In the genomic region with DNA sequence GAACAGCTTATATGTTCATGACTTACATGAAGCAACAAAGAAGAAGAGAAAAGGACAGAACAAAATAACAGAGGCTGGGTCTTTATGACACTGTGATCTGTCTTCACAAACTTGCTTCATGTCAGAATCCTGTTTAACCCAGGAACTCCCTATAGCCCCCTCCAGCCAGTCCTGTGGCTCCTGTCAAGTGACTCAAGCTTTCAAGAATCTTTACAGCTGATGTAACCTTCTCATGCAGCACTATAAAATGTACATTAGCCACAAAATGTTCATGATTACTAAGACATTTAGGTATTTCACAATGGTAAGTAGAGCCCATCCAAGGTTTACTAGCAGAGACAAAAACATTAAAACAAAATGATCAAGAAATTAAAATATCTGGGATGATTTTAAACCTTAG, we compare ENCODE assay signal across 20 mouse cellular contexts. TPM values are rescaled to one million over a fixed set of nuclear protein-coding genes. Genes with fewer than 3 reads are reported as not detected.
DNase-seq lines count a peak whose midpoint lies in the region; ATAC-seq and TF ChIP-seq lines count a peak whose summit lies in the region.
"Had no signal": no experiment of that assay in that cellular context is flagged by ENCODE, and none has a peak within 500 bp of the region (broad histone marks: within the 10 kb centered on the region; RNA-seq: fewer than 3 reads in every experiment).

No protein-coding gene starts in this region.

- H3K4me1 ChIP-seq in liver, embryonic 15.5 days (replicated peaks), result peaks cover 25% of the 10 kb centered on the region
- H3K4me1 ChIP-seq in liver, embryonic 11.5 days (replicated peaks; ENCODE audit: control insufficient read depth, insufficient read depth, low read length), result peaks cover 18% of the 10 kb centered on the region
- H3K4me1 ChIP-seq in intestine, postnatal 0 days (replicated peaks; ENCODE audit: control insufficient read depth, insufficient read depth, low read length), result peaks cover 4% of the 10 kb centered on the region
- H3K4me1 ChIP-seq: intestine, embryonic 15.5 days had no signal

- no peak overlapping the region for H3K4me2 ChIP-seq in liver, embryonic 15.5 days
- no peak overlapping the region for H3K4me2 ChIP-seq in liver, embryonic 11.5 days
- H3K4me2 ChIP-seq in intestine, postnatal 0 days (replicated peaks; ENCODE audit: low read depth), result no peak overlapping the region

- no peak for TF ChIP-seq CTCF in gastrocnemius, adult 2 months (IDR thresholded peaks at IDR 0.05)
- no peak for TF ChIP-seq CTCF in intestine, postnatal 0 days (IDR thresholded peaks at IDR 0.05; ENCODE audit: low read depth)

- no peak for ATAC-seq in liver, embryonic 15.5 days (ENCODE audit: insufficient read depth)
- no peak for ATAC-seq in liver, embryonic 11.5 days (replicated peaks; ENCODE audit: low FRiP score)
- ATAC-seq in intestine, postnatal 0 days, result no peak
- ATAC-seq: forebrain, embryonic 16.5 days; intestine, embryonic 15.5 days had no signal

- H3K9me3 ChIP-seq in liver, embryonic 15.5 days (replicated peaks), result no peaks in the 10 kb centered on the region
- no peaks in the 10 kb centered on the region for H3K9me3 ChIP-seq in liver, embryonic 11.5 days (ENCODE audit: control insufficient read depth, low read length)
- no peaks in the 10 kb centered on the region for H3K9me3 ChIP-seq in intestine, postnatal 0 days (ENCODE audit: control insufficient read depth)
- H3K9me3 ChIP-seq: embryonic facial prominence, embryonic 15.5 days; hindbrain, embryonic 12.5 days; intestine, embryonic 15.5 days had no signal

- no peaks in the 10 kb centered on the region for H3K36me3 ChIP-seq in liver, embryonic 15.5 days (replicated peaks)
- H3K36me3 ChIP-seq in liver, embryonic 11.5 days (ENCODE audit: control insufficient read depth, insufficient read depth, low read length), result no peaks in the 10 kb centered on the region
- no peaks in the 10 kb centered on the region for H3K36me3 ChIP-seq in macrophage (ENCODE audit: inconsistent target)
- no peaks in the 10 kb centered on the region for H3K36me3 ChIP-seq in intestine, postnatal 0 days (ENCODE audit: control insufficient read depth, insufficient read depth)
- H3K36me3 ChIP-seq: embryonic facial prominence, embryonic 15.5 days; hindbrain, embryonic 12.5 days; intestine, embryonic 15.5 days had no signal

- H3K9ac ChIP-seq in liver, embryonic 15.5 days, result no peak overlapping the region
- no peak overlapping the region for H3K9ac ChIP-seq in liver, embryonic 11.5 days (ENCODE audit: low read depth, low read length)
- no peak overlapping the region for H3K9ac ChIP-seq in intestine, postnatal 0 days (ENCODE audit: low read depth, low read length)
- H3K9ac ChIP-seq: embryonic facial prominence, embryonic 15.5 days; hindbrain, embryonic 12.5 days; intestine, embryonic 15.5 days had no signal

- no peak overlapping the region; the same call in 1 of the 2 replicates for H3K4me3 ChIP-seq in gastrocnemius, adult 2 months
- H3K4me3 ChIP-seq in liver, embryonic 15.5 days (replicated peaks), result no peak overlapping the region
- H3K4me3 ChIP-seq in liver, embryonic 11.5 days (ENCODE audit: low read depth, low read length), result no peak overlapping the region
- no peak overlapping the region for H3K4me3 ChIP-seq in macrophage (ENCODE audit: inconsistent target)
- H3K4me3 ChIP-seq in intestine, postnatal 0 days (ENCODE audit: low read depth, low read length), result no peak overlapping the region

- no peaks in the 10 kb centered on the region for H3K27me3 ChIP-seq in liver, embryonic 15.5 days
- H3K27me3 ChIP-seq in liver, embryonic 11.5 days (replicated peaks; ENCODE audit: control insufficient read depth, insufficient read depth, low read length), result no peaks in the 10 kb centered on the region
- no peaks in the 10 kb centered on the region for H3K27me3 ChIP-seq in intestine, postnatal 0 days (replicated peaks; ENCODE audit: control insufficient read depth, insufficient read depth, low read length)
- H3K27me3 ChIP-seq: CH12.LX; embryonic facial prominence, embryonic 15.5 days; hindbrain, embryonic 12.5 days; intestine, embryonic 15.5 days had no signal

- no peak for DNase-seq in gastrocnemius, adult 2 months
- no peak for DNase-seq in gastrocnemius, postnatal 14 days
- DNase-seq in liver, embryonic 11.5 days (ENCODE audit: low spot score), result no peak
- no peak for DNase-seq in spleen, adult 12 weeks (ENCODE audit: low spot score)
- DNase-seq: adrenal gland, adult 2 months; adrenal gland, postnatal 25 days; cerebellum, adult 2 months; cerebellum, postnatal 14 days; embryo, embryonic 11 days; gastrocnemius, postnatal 25 days; heart, postnatal 10 days; heart, postnatal 4 days had no signal

- peaks cover 29% of the 10 kb centered on the region for H3K79me2 ChIP-seq in macrophage (ENCODE audit: inconsistent target)

- peak overlapping the region; percentile 100 for H3K27ac ChIP-seq in gastrocnemius, adult 2 months
- 0 out of 2 replicates have a peak overlapping the region, but pooled peaks have one; percentile 100 for H3K27ac ChIP-seq in liver, embryonic 15.5 days (replicated peaks)
- no peak overlapping the region for H3K27ac ChIP-seq in liver, embryonic 11.5 days (ENCODE audit: low read depth, low read length)
- H3K27ac ChIP-seq in macrophage, result peak overlapping the region; percentile 78
- H3K27ac ChIP-seq in intestine, postnatal 0 days (ENCODE audit: low read depth, low read length), result no peak overlapping the region
- H3K27ac ChIP-seq: hindbrain, embryonic 12.5 days had no signal

- intact Hi-C loops in gastrocnemius, adult 2 months (cut with DNase I), result loop anchor here (5.0 to 10.0 kb wide), 2 partner anchors 332 to 439 kb away; a partner anchor contains a TSS
- intact Hi-C loops in gastrocnemius, postnatal 14 days (cut with DNase I; ENCODE audit: low total_unique reads), result no loop called here

RNA-seq across cellular contexts. Expression of a gene that starts 1.4 kb away (rescaled TPM):
- 10 to 100 TPM; 41.5 to 50.0 TPM for total RNA-seq in gastrocnemius, adult 2 months (2021)
- total RNA-seq in gastrocnemius, postnatal 14 days (2021), result 10 to 100 TPM; 37.5 to 37.6 TPM
- polyA plus RNA-seq in liver, embryonic 15.5 days (2015; fragmentation: Nextera tagmentation; extraction: Ambion mirVana), result 15.1 and 15.8 TPM in 2 replicates
- polyA plus RNA-seq in liver, embryonic 11.5 days (2014; fragmentation: Nextera tagmentation; extraction: Ambion mirVana), result 23.2 and 27.0 TPM in 2 replicates
- total RNA-seq in macrophage (2018; cell fraction: chromatin; rRNA removed), result 10 to 100 TPM; 25.6 to 70.1 (median 42.5) TPM
- total RNA-seq in macrophage (2018; cell fraction: cytosol; rRNA removed), result 10 to 100 TPM; 35.2 to 57.7 (median 46.0) TPM
- 10 to 100 TPM; 36.0 to 87.7 (median 52.1) TPM for total RNA-seq in macrophage (2018; cell fraction: nucleus; rRNA removed)
- 37.7 to 47.0 TPM (median 39.2 TPM) in 3 replicates for polyA plus RNA-seq in macrophage (2018)
- 21.6 and 21.9 TPM in 2 replicates for polyA plus RNA-seq in intestine, postnatal 0 days (2015; fragmentation: Nextera tagmentation; extraction: Ambion mirVana)

Comparison
In these comparisons a context has a peak if more than half of its experiments do, and no peak if none do; other contexts are left out.
1. H3K27ac ChIP-seq: peak in gastrocnemius, adult 2 months (single experiment), liver, embryonic 15.5 days (single experiment) and macrophage (single experiment); none in liver, embryonic 11.5 days (single experiment) and intestine, postnatal 0 days (single experiment).